In genomic region chr13:42080131-42080916, GRCm38 (mm10) we compare ENCODE assay signal across 21 mouse cellular contexts. TPM values are rescaled to one million over a fixed set of nuclear protein-coding genes. Genes with fewer than 3 reads are reported as not detected.
DNase-seq lines count a peak whose midpoint lies in the region; ATAC-seq and TF ChIP-seq lines count a peak whose summit lies in the region.
"Had no signal": no experiment of that assay in that cellular context is flagged by ENCODE, and none has a peak within 500 bp of the region (broad histone marks: within the 10 kb centered on the region; RNA-seq: fewer than 3 reads in every experiment).

No protein-coding gene starts in this region.

- no peaks in the 10 kb centered on the region for H3K27me3 ChIP-seq in midbrain, embryonic 13.5 days
- H3K27me3 ChIP-seq in midbrain, postnatal 0 days (ENCODE audit: insufficient read depth, low read length): no peaks in the 10 kb centered on the region
- no peaks in the 10 kb centered on the region for H3K27me3 ChIP-seq in intestine, postnatal 0 days (replicated peaks; ENCODE audit: control insufficient read depth, insufficient read depth, low read length)
- H3K27me3 ChIP-seq: heart, embryonic 13.5 days; hindbrain, embryonic 15.5 days had no signal

- no peak overlapping the region for H3K9ac ChIP-seq in midbrain, embryonic 13.5 days (replicated peaks)
- H3K9ac ChIP-seq in midbrain, postnatal 0 days (replicated peaks; ENCODE audit: low read length, poor library complexity, severe bottlenecking): no peak overlapping the region
- no peak overlapping the region for H3K9ac ChIP-seq in intestine, postnatal 0 days (ENCODE audit: low read depth, low read length)
- H3K9ac ChIP-seq: heart, embryonic 13.5 days; hindbrain, embryonic 15.5 days had no signal

- peaks cover 7% of the 10 kb centered on the region for H3K4me1 ChIP-seq in midbrain, embryonic 13.5 days (replicated peaks)
- H3K4me1 ChIP-seq in midbrain, postnatal 0 days (ENCODE audit: insufficient read depth, low read length): peaks cover 4% of the 10 kb centered on the region; the same call in 1 of the 2 replicates
- no peaks in the 10 kb centered on the region for H3K4me1 ChIP-seq in intestine, postnatal 0 days (replicated peaks; ENCODE audit: control insufficient read depth, insufficient read depth, low read length)

- peaks cover 24% of the 10 kb centered on the region for H3K36me3 ChIP-seq in midbrain, embryonic 13.5 days
- H3K36me3 ChIP-seq in midbrain, postnatal 0 days (ENCODE audit: insufficient read depth, low read length): no peaks in the 10 kb centered on the region
- peaks cover 14% of the 10 kb centered on the region; the same call in 1 of the 2 replicates for H3K36me3 ChIP-seq in intestine, postnatal 0 days (ENCODE audit: control insufficient read depth, insufficient read depth)
- H3K36me3 ChIP-seq: hindbrain, embryonic 15.5 days had no signal

- TF ChIP-seq CTCF in midbrain, postnatal 0 days (IDR thresholded peaks at IDR 0.05): no peak
- TF ChIP-seq CTCF in intestine, postnatal 0 days (IDR thresholded peaks at IDR 0.05; ENCODE audit: low read depth): no peak

- H3K27ac ChIP-seq in midbrain, embryonic 13.5 days: peak overlapping the region; percentile 44; the same call in 1 of the 2 replicates
- no peak overlapping the region for H3K27ac ChIP-seq in midbrain, postnatal 0 days (ENCODE audit: low read depth, low read length)
- no peak overlapping the region for H3K27ac ChIP-seq in intestine, postnatal 0 days (ENCODE audit: low read depth, low read length)
- H3K27ac ChIP-seq: embryonic facial prominence, embryonic 10.5 days; heart, embryonic 13.5 days; hindbrain, embryonic 15.5 days had no signal

- no peak overlapping the region for H3K4me3 ChIP-seq in midbrain, embryonic 13.5 days (replicated peaks)
- H3K4me3 ChIP-seq in midbrain, postnatal 0 days (ENCODE audit: low read depth, low read length): no peak overlapping the region
- H3K4me3 ChIP-seq in intestine, postnatal 0 days (ENCODE audit: low read depth, low read length): no peak overlapping the region
- H3K4me3 ChIP-seq: embryonic facial prominence, embryonic 10.5 days; heart, embryonic 13.5 days; hindbrain, embryonic 15.5 days had no signal

- no peaks in the 10 kb centered on the region for H3K9me3 ChIP-seq in midbrain, embryonic 13.5 days
- H3K9me3 ChIP-seq in midbrain, postnatal 0 days (ENCODE audit: low read length): no peaks in the 10 kb centered on the region
- no peaks in the 10 kb centered on the region for H3K9me3 ChIP-seq in intestine, postnatal 0 days (ENCODE audit: control insufficient read depth)
- H3K9me3 ChIP-seq: embryonic facial prominence, embryonic 10.5 days; G1E; heart, embryonic 13.5 days; hindbrain, embryonic 15.5 days had no signal

- no peak overlapping the region for H3K4me2 ChIP-seq in midbrain, embryonic 13.5 days (replicated peaks)
- no peak overlapping the region for H3K4me2 ChIP-seq in midbrain, postnatal 0 days (ENCODE audit: low read depth, low read length, poor library complexity, severe bottlenecking)
- H3K4me2 ChIP-seq in intestine, postnatal 0 days (replicated peaks; ENCODE audit: low read depth): no peak overlapping the region
- H3K4me2 ChIP-seq: heart, embryonic 13.5 days; hindbrain, embryonic 15.5 days had no signal

- peak; percentile 23; the same call in 1 of the 2 replicates for ATAC-seq in frontal cortex, adult (ENCODE audit: low TSS enrichment)
- no peak for ATAC-seq in midbrain, embryonic 13.5 days
- ATAC-seq in midbrain, postnatal 0 days (ENCODE audit: low FRiP score): no peak
- peak; percentile 63 for ATAC-seq in megakaryocyte progenitor cell, adult 5-6 weeks (replicated peaks; ENCODE audit: poor library complexity)
- ATAC-seq in intestine, postnatal 0 days: no peak
- ATAC-seq: CD4-positive, CD25-positive, alpha-beta regulatory T cell, adult 4 months; forebrain, embryonic 14.5 days had no signal

- 70% methylated on average over 10 of the region's 10 CpGs for WGBS in midbrain, embryonic 13.5 days
- 71% methylated on average over 10 of the region's 10 CpGs for WGBS in midbrain, postnatal 0 days
- 76% methylated on average over 10 of the region's 10 CpGs for WGBS in intestine, postnatal 0 days

- DNase-seq in adrenal gland, adult (ENCODE audit: inconsistent age in 2 of 2, low spot score in 1 of 2): peak; percentile 18 to 52
- no peak for DNase-seq in adrenal gland, postnatal 4 days (ENCODE audit: low spot score in 2 of 2)
- no peak for DNase-seq in frontal cortex, postnatal 14 days (ENCODE audit: low spot score in 2 of 2)
- DNase-seq in midbrain, postnatal 0 days (ENCODE audit: low spot score): no peak
- DNase-seq: adrenal gland, postnatal 25 days; B cell, adult 2 months; cerebellum, adult 11 months; cerebellum, adult 8-10 months; cerebellum, postnatal 14 days; gastrocnemius, postnatal 14 days; heart, postnatal 36 days had no signal

RNA-seq across cellular contexts. Expression of gene Hivep1, which starts 28.5 kb away (rescaled TPM):
- 10 to 100 TPM; 34.2 to 39.5 TPM for total RNA-seq in adrenal gland, postnatal 4 days (2021)
- 18.7 and 20.5 TPM in 2 replicates for polyA plus RNA-seq in midbrain, embryonic 13.5 days (2015; fragmentation: Nextera tagmentation; extraction: Ambion mirVana)
- 37.2 and 38.0 TPM in 2 replicates for total RNA-seq in midbrain, postnatal 0 days (2014; rRNA removed)
- 13.8 and 19.5 TPM in 2 replicates for polyA plus RNA-seq in midbrain, postnatal 0 days (2015; fragmentation: Nextera tagmentation; extraction: Ambion mirVana)
- 36.8 and 40.9 TPM in 2 replicates for total RNA-seq in megakaryocyte progenitor cell, adult 5-6 weeks (2015)
- total RNA-seq in megakaryocyte progenitor cell, adult 5-6 weeks (2017): 10.8 and 13.8 TPM in 2 replicates
- 5.9 and 6.9 TPM in 2 replicates for polyA plus RNA-seq in intestine, postnatal 0 days (2015; fragmentation: Nextera tagmentation; extraction: Ambion mirVana)

Comparison
In these comparisons a context has a peak if more than half of its experiments do, and no peak if none do; other contexts are left out.
1. DNase-seq: peak in adrenal gland, adult (2 of 2); none in adrenal gland, postnatal 4 days (0 of 2), frontal cortex, postnatal 14 days (0 of 2) and midbrain, postnatal 0 days (single experiment).
2. ATAC-seq: peak in frontal cortex, adult (single experiment) and megakaryocyte progenitor cell, adult 5-6 weeks (single experiment); none in midbrain, embryonic 13.5 days (single experiment), midbrain, postnatal 0 days (single experiment) and intestine, postnatal 0 days (single experiment).